Mouse (Mus musculus) C2C12 (cell line): Measurements from ENCODE around the gene Ryr3.

Experiments
- CTCF ChIP-seq: IDR thresholded peaks from one replicate; pipeline ENCODE4 v1.5.1; 2011; ENCODE audit not compliant: control insufficient read depth, insufficient read depth, insufficient read length
- MAX ChIP-seq: IDR thresholded peaks from one replicate; pipeline ENCODE4 v1.6.1; 2011; ENCODE audit warnings: mild to moderate bottlenecking, control low read depth
- MYOD1 ChIP-seq: IDR thresholded peaks from one replicate; pipeline ENCODE4 v1.6.1; 2011; ENCODE audit warnings: low read depth; ENCODE audit not compliant: control insufficient read depth, insufficient read length

- TF ChIP-seq MAX (no peak), CTCF (no peak), MYOD1 (peak; percentile 56)
Observed at GRCm38 (mm10) chr2:113030689-113031088, 186.2 kb downstream of the Ryr3 start.
